Mouse (Mus musculus): ENCODE measurements around the gene Actl7a. TPM values are rescaled to one million over a fixed set of nuclear protein-coding genes. Genes with fewer than 3 reads are reported as not detected.

The Actl7a gene
- polyA plus RNA-seq, 1 experiment from 2014 or later: not detected

- 0 out of 2 replicates have a peak, but pooled peaks cover 3% of the 10 kb centered on the region for H3K9me3 ChIP-seq
- no peaks in the 10 kb centered on the region for H3K36me3 ChIP-seq
- H3K4me1 ChIP-seq: no peaks in the 10 kb centered on the region
- H3K9ac ChIP-seq: no peak overlapping the region
- no peak overlapping the region for H3K27ac ChIP-seq
- no peak overlapping the region for H3K4me3 ChIP-seq
- no peaks in the 10 kb centered on the region for H3K27me3 ChIP-seq (replicated peaks)
- WGBS: 93% methylated on average over 6 of the region's 6 CpGs
- ATAC-seq (ENCODE audit: low FRiP score, low read depth): no peak
- H3K4me2 ChIP-seq (replicated peaks): no peak overlapping the region
Observed at GRCm38 (mm10) chr4:56723237-56723636, 20.0 kb upstream of the Actl7a start.

- Histone ChIP-seq H3K27ac (no peak overlapping the region), H3K27me3 (replicated peaks) (no peaks in the 10 kb centered on the region), H3K4me2 (replicated peaks) (no peak overlapping the region), H3K36me3 (no peaks in the 10 kb centered on the region), H3K4me3 (no peak overlapping the region), H3K9me3 (0 out of 2 replicates have a peak, but pooled peaks cover 3% of the 10 kb centered on the region), H3K9ac (no peak overlapping the region), H3K4me1 (no peaks in the 10 kb centered on the region)
- WGBS: 60% methylated on average over 8 of the region's 8 CpGs
- no peak for ATAC-seq (ENCODE audit: low FRiP score, low read depth)
Observed at GRCm38 (mm10) chr4:56725839-56726238, 17.4 kb upstream of the Actl7a start.

GRCm38 (mm10) chr4:56740020-56740485, 3.2 kb upstream of the Actl7a start, which contains the start of gene Gm26657:
TSS of gene Gm26657 (plus strand) at chr4:56740070.
- H3K4me2 ChIP-seq (replicated peaks): no peak within 1 kb of the TSS
- no peaks in the 10 kb centered on the region for H3K9me3 ChIP-seq
- H3K9ac ChIP-seq: no peak within 1 kb of the TSS
- no peaks in the 10 kb centered on the region for H3K27me3 ChIP-seq (replicated peaks)
- no peak for ATAC-seq (ENCODE audit: low FRiP score, low read depth)
- H3K27ac ChIP-seq: no peak within 1 kb of the TSS
- no peak within 1 kb of the TSS for H3K4me3 ChIP-seq
- 89% methylated on average over 18 of the region's 18 CpGs for WGBS
- H3K36me3 ChIP-seq: peaks cover 15% of the 10 kb centered on the region
- no peaks in the 10 kb centered on the region for H3K4me1 ChIP-seq

GRCm38 (mm10) chr4:56740611-56741010, 2.6 kb upstream of the Actl7a start:
- peaks cover 19% of the 10 kb centered on the region for H3K36me3 ChIP-seq
- no peaks in the 10 kb centered on the region for H3K9me3 ChIP-seq
- WGBS: 97% methylated on average over 20 of the region's 20 CpGs
- H3K27me3 ChIP-seq (replicated peaks): no peaks in the 10 kb centered on the region
- no peak overlapping the region for H3K27ac ChIP-seq
- no peak for ATAC-seq (ENCODE audit: low FRiP score, low read depth)
- no peak overlapping the region for H3K9ac ChIP-seq
- H3K4me1 ChIP-seq: no peaks in the 10 kb centered on the region
- H3K4me3 ChIP-seq: no peak overlapping the region
- no peak overlapping the region for H3K4me2 ChIP-seq (replicated peaks)

- Histone ChIP-seq H3K27me3 (replicated peaks) (no peaks in the 10 kb centered on the region), H3K9me3 (no peaks in the 10 kb centered on the region), H3K4me3 (no peak within 1 kb of the TSS), H3K27ac (no peak within 1 kb of the TSS), H3K36me3 (peaks cover 24% of the 10 kb centered on the region), H3K4me1 (no peaks in the 10 kb centered on the region), H3K9ac (no peak within 1 kb of the TSS), H3K4me2 (replicated peaks) (no peak within 1 kb of the TSS)
- ATAC-seq (ENCODE audit: low FRiP score, low read depth): no peak
- 95% methylated on average over 13 of the region's 13 CpGs for WGBS
Observed at GRCm38 (mm10) chr4:56741041-56741493, 2.1 kb upstream of the Actl7a start, which contains the start of gene Actl7b. TSS of gene Actl7b (minus strand) at chr4:56741443.

GRCm38 (mm10) chr4:56742698-56743097, 515 bp upstream of the Actl7a start:
- WGBS: 86% methylated on average over 4 of the region's 4 CpGs
- Histone ChIP-seq H3K4me2 (replicated peaks) (no peak overlapping the region), H3K27me3 (replicated peaks) (no peaks in the 10 kb centered on the region), H3K4me3 (no peak overlapping the region), H3K4me1 (no peaks in the 10 kb centered on the region), H3K9me3 (no peaks in the 10 kb centered on the region), H3K9ac (no peak overlapping the region), H3K27ac (no peak overlapping the region), H3K36me3 (peaks cover 39% of the 10 kb centered on the region)
- ATAC-seq (ENCODE audit: low FRiP score, low read depth): no peak

- Histone ChIP-seq H3K9me3 (no peaks in the 10 kb centered on the region), H3K4me3 (no peak overlapping the region), H3K27me3 (replicated peaks) (no peaks in the 10 kb centered on the region), H3K36me3 (peaks cover 64% of the 10 kb centered on the region), H3K4me1 (no peaks in the 10 kb centered on the region), H3K27ac (no peak overlapping the region), H3K4me2 (replicated peaks) (no peak overlapping the region), H3K9ac (no peak overlapping the region)
- WGBS: 95% methylated on average over 2 of the region's 2 CpGs
- no peak for ATAC-seq (ENCODE audit: low FRiP score, low read depth)
Observed at GRCm38 (mm10) chr4:56746345-56746744, 3.1 kb downstream of the Actl7a start.

GRCm38 (mm10) chr4:56747456-56747855, 4.2 kb downstream of the Actl7a start:
- no peaks in the 10 kb centered on the region for H3K4me1 ChIP-seq
- no peak overlapping the region for H3K4me2 ChIP-seq (replicated peaks)
- 95% methylated on average over 9 of the region's 9 CpGs for WGBS
- H3K9me3 ChIP-seq: no peaks in the 10 kb centered on the region
- ATAC-seq (ENCODE audit: low FRiP score, low read depth): no peak
- no peaks in the 10 kb centered on the region for H3K27me3 ChIP-seq (replicated peaks)
- H3K27ac ChIP-seq: no peak overlapping the region
- H3K4me3 ChIP-seq: no peak overlapping the region
- H3K36me3 ChIP-seq: peaks cover 72% of the 10 kb centered on the region
- H3K9ac ChIP-seq: no peak overlapping the region

GRCm38 (mm10) chr4:56756021-56756420, 12.8 kb downstream of the Actl7a start:
- Histone ChIP-seq H3K36me3 (peaks cover 87% of the 10 kb centered on the region), H3K27me3 (replicated peaks) (no peaks in the 10 kb centered on the region), H3K9me3 (no peaks in the 10 kb centered on the region), H3K4me1 (no peaks in the 10 kb centered on the region), H3K9ac (no peak overlapping the region), H3K4me3 (no peak overlapping the region), H3K4me2 (replicated peaks) (no peak overlapping the region), H3K27ac (no peak overlapping the region)
- no peak for ATAC-seq (ENCODE audit: low FRiP score, low read depth)
- 94% methylated on average over 5 of the region's 5 CpGs for WGBS

GRCm38 (mm10) chr4:56756966-56757600, 13.9 kb downstream of the Actl7a start:
- Histone ChIP-seq H3K4me3 (no peak overlapping the region), H3K9me3 (no peaks in the 10 kb centered on the region), H3K4me1 (no peaks in the 10 kb centered on the region), H3K9ac (no peak overlapping the region), H3K4me2 (replicated peaks) (no peak overlapping the region), H3K27me3 (replicated peaks) (no peaks in the 10 kb centered on the region), H3K36me3 (peaks cover 86% of the 10 kb centered on the region), H3K27ac (no peak overlapping the region)
- WGBS: 94% methylated on average over 10 of the region's 10 CpGs
- no peak for ATAC-seq (ENCODE audit: low FRiP score, low read depth)

- Histone ChIP-seq H3K36me3 (peaks cover 89% of the 10 kb centered on the region), H3K4me2 (replicated peaks) (no peak overlapping the region)
- no peak for ATAC-seq (ENCODE audit: low FRiP score, low read depth)
Observed at GRCm38 (mm10) chr4:56757693-56758092, 14.5 kb downstream of the Actl7a start.

GRCm38 (mm10) chr4:56767861-56768284, 24.7 kb downstream of the Actl7a start:
- no peak for ATAC-seq (ENCODE audit: low FRiP score, low read depth)
- H3K4me2 ChIP-seq (replicated peaks): no peak overlapping the region
- WGBS: 80% methylated on average over 5 of the region's 5 CpGs
- no peaks in the 10 kb centered on the region for H3K4me1 ChIP-seq
- H3K36me3 ChIP-seq: peaks cover 86% of the 10 kb centered on the region
- H3K9me3 ChIP-seq: no peaks in the 10 kb centered on the region
- no peak overlapping the region for H3K27ac ChIP-seq
- no peaks in the 10 kb centered on the region for H3K27me3 ChIP-seq (replicated peaks)
- no peak overlapping the region for H3K4me3 ChIP-seq
- no peak overlapping the region for H3K9ac ChIP-seq

More at GRCm38 (mm10) chr4:56757693-56758092, 14.5 kb downstream of the Actl7a start:
- H3K9ac ChIP-seq: no peak overlapping the region
- H3K9me3 ChIP-seq: no peaks in the 10 kb centered on the region
- H3K4me1 ChIP-seq: no peaks in the 10 kb centered on the region
- 98% methylated on average over 1 of the region's 1 CpGs for WGBS
- H3K27me3 ChIP-seq (replicated peaks): no peaks in the 10 kb centered on the region
- no peak overlapping the region for H3K27ac ChIP-seq
- H3K4me3 ChIP-seq: no peak overlapping the region

- no peak for ATAC-seq (ENCODE audit: low FRiP score, low read depth)
- WGBS: 93% methylated on average over 7 of the region's 7 CpGs
- H3K36me3 ChIP-seq: peaks cover 93% of the 10 kb centered on the region
Observed at GRCm38 (mm10) chr4:56768913-56769312, 25.7 kb downstream of the Actl7a start.

More at GRCm38 (mm10) chr4:56768913-56769312, 25.7 kb downstream of the Actl7a start:
- Histone ChIP-seq H3K9me3 (no peaks in the 10 kb centered on the region), H3K4me1 (no peaks in the 10 kb centered on the region), H3K4me3 (no peak overlapping the region), H3K4me2 (replicated peaks) (no peak overlapping the region), H3K27ac (no peak overlapping the region), H3K27me3 (replicated peaks) (no peaks in the 10 kb centered on the region), H3K9ac (no peak overlapping the region)

All from neural tube, embryonic 12.5 days (tissue).